Mouse (Mus musculus): ENCODE measurements around the gene Colgalt1.
A peak's percentile ranks its signal among the peaks of the same experiment; 100 is the strongest.

The Colgalt1 gene

GRCm38 (mm10) chr8:71670621-71671548, 60.1 kb downstream of the Colgalt1 start:
- peak; percentile 55 to 65 for DNase-seq

GRCm38 (mm10) chr8:71671549-71671965, 60.8 kb downstream of the Colgalt1 start, which contains the start of gene Unc13a:
Gene Unc13a (minus strand): TSS chr8:71671757.
- peak; percentile 85 to 96 for DNase-seq

GRCm38 (mm10) chr8:71672168-71672735, 61.5 kb downstream of the Colgalt1 start:
- DNase-seq, result no peak

DNA sequence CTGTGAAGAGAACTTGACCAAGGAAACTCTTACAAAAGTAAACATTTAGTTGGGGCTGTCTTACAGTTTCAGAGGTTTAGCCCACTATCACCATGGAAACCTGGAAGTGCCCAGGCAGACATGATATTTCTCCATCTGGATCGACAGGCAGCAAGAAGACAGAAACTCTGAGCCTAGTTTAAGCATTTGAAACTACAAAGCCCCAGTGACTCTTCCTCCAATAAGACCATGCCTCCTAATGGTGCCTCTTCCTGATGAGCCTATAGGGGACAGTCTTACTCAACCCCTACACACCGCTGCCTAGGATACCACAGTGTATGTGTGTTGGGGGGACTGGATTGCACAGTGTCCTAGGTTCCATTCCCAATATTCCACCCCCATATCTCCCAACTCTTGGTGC, 63.3 kb downstream of the Colgalt1 start:
- DNase-seq, result no peak

Data from kidney, postnatal 36 days (tissue).